Mouse (Mus musculus) midbrain, embryonic 16.5 days (tissue): ENCODE measurements at regions not wholly inside any gene's neighbourhood (a gene's known extent, or its start where the extent isn't known, plus 50 kb on each side); places are given as distances from the start of the nearest gene placed in this dataset.

Experiments
- ATAC-seq: fragments of 200-750 bp; cut with Nextera tagmentation; 2 replicates; pipeline ENCODE4 v1.8.0; 2017; ENCODE audit warnings: moderate TSS enrichment
- H3K27ac ChIP-seq: fragments of 300-500 bp; sonication (generic); 2 replicates; pipeline ENCODE4 v1.5.1; 2014; ENCODE audit warnings: mild to moderate bottlenecking, low read length, mixed read lengths
- H3K27me3 ChIP-seq: fragments of 300-500 bp; sonication (generic); 2 replicates; pipeline ENCODE4 v1.6.1; 2014; ENCODE audit warnings: low read depth, low read length, mixed read lengths; ENCODE audit not compliant: control insufficient read depth, insufficient read depth
- H3K36me3 ChIP-seq: fragments of 300-500 bp; sonication (generic); 2 replicates; pipeline ENCODE4 v1.6.1; 2014; ENCODE audit warnings: mild to moderate bottlenecking, low read length, moderate library complexity, mixed read lengths; ENCODE audit not compliant: control insufficient read depth, insufficient read depth
- H3K4me1 ChIP-seq: fragments of 300-500 bp; sonication (generic); 2 replicates; pipeline ENCODE4 v1.6.1; 2014; ENCODE audit warnings: mild to moderate bottlenecking, low read length, mixed read lengths; ENCODE audit not compliant: control insufficient read depth, insufficient read depth
- H3K4me2 ChIP-seq: fragments of 300-500 bp; sonication (generic); 2 replicates; pipeline ENCODE4 v1.6.1; 2014; ENCODE audit warnings: mild to moderate bottlenecking, low read length, mixed read lengths
- H3K4me3 ChIP-seq: fragments of 300-500 bp; sonication (generic); 2 replicates; pipeline ENCODE4 v1.5.1; 2014; ENCODE audit warnings: low read depth, mild to moderate bottlenecking, low read length, moderate library complexity, mixed read lengths
- H3K9ac ChIP-seq: fragments of 300-500 bp; sonication (generic); 2 replicates; pipeline ENCODE4 v1.6.1; 2014; ENCODE audit warnings: low read depth, low read length, mixed read lengths
- H3K9me3 ChIP-seq: fragments of 300-500 bp; sonication (generic); replicated peaks from 2 replicates; pipeline ENCODE4 v1.6.1; 2014; ENCODE audit warnings: mild to moderate bottlenecking, low read length, mixed read lengths; ENCODE audit not compliant: control insufficient read depth, poor library complexity, severe bottlenecking
- WGBS: fragments of 180-500 bp; shearing (Covaris S2); extraction: QIAGEN DNeasy Blood & Tissue Kit; methylation state at CpG from one replicate; pipeline ENCODE4 v1.1.7; 2014; 5-methylcytosine and 5-hydroxymethylcytosine counted together

DNA sequence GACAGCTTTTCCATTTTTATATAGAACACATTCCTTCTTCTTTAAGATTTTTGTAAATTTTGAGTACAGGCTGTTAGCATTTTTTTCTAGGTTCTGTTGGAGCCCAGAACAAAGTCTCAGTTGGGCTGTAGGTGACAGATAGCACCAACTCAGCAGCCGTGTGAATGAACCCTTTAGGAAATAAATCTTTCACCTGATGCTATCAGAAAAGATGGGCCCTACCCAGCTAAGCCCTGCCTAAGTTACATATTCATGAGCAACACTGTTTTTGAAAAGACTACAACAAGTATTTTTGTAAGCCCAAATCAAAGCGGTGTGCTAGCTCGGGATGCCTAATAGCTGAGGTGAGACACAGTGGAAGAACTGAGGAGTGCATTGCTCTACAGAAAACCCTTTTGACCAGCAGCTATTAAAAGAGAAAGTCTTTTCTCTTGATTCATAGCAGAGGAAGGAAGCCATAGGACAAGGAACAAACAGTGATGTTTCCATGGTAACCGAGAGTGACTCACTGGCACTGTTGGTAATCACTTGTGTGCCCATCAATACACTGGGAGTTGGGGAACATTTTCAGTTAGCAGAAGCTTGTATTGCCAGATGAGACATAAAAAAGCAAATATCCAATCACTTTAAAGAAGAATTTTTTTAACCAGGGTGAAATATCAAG, 253.0 kb upstream of the Zpld1 start:
- Histone ChIP-seq H3K36me3 (no peaks in the 10 kb centered on the region), H3K4me1 (peaks cover 5% of the 10 kb centered on the region; the same call in 1 of the 2 replicates), H3K4me3 (no peak overlapping the region), H3K9ac (no peak overlapping the region), H3K4me2 (no peak overlapping the region), H3K27ac (no peak overlapping the region), H3K27me3 (no peaks in the 10 kb centered on the region), H3K9me3 (no peaks in the 10 kb centered on the region)
- peak; percentile 76 for ATAC-seq
- WGBS = 25% methylated on average over 4 of the region's 4 CpGs

DNA sequence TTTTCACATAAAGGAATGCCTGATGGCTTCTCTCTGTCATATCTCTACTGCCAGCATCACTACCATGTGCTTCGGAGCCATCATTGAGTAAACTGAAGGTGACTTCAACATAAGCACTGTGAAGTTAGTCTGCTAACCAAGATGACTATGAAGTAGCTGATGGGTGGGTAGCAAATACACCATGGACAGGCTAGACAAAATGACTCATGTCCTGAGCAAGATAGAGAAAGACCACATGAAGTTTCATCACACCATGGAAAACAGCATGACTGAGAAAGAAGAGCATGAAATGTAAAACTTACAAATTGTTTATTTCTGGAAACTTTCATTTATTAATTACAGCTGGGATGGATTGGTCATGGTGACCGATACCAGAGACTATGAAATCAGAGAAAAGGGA, 249.3 kb upstream of the Zpld1 start:
- H3K4me2 ChIP-seq = no peak overlapping the region
- no peak for ATAC-seq
- H3K27ac ChIP-seq = no peak overlapping the region
- 98% methylated on average over 2 of the region's 2 CpGs for WGBS
- no peaks in the 10 kb centered on the region for H3K36me3 ChIP-seq
- H3K9ac ChIP-seq = no peak overlapping the region
- H3K9me3 ChIP-seq = no peaks in the 10 kb centered on the region
- no peak overlapping the region for H3K4me3 ChIP-seq
- H3K4me1 ChIP-seq = peaks cover 5% of the 10 kb centered on the region; the same call in 1 of the 2 replicates
- H3K27me3 ChIP-seq = no peaks in the 10 kb centered on the region

DNA sequence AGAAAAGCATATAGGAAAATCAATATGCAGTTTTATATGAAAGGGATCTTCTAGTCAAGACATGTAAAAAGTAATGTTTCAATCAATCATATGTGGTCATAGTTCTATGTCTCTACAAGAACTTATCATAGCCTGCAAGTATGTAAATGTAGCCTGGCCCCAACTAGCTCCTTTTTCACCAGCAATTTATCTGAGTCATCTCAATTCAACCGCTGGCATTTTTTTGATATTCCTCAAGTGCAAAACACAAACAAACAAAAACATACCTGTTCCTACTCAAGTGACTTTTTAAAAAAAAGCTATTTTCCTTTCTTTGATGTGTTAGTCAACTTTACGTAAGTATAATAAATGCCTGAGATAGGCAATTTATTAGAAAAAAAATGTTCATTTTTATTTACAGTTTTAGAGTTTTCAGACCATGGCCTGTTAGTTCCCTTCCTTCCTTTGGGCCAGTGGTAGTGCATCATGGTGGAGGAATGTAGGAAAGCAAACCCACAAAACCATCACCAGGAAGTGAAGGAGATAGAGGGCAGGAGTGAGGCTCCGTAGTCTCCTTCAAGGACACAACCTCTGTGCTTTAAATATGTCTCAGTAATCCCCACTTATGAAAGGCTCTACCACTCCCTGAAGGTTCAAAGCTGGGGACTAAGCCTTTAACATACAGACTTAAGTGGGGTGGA, 242.7 kb upstream of the Zpld1 start:
- Histone ChIP-seq H3K4me2 (no peak overlapping the region), H3K9ac (no peak overlapping the region), H3K4me3 (no peak overlapping the region), H3K27me3 (no peaks in the 10 kb centered on the region), H3K27ac (no peak overlapping the region), H3K4me1 (no peaks in the 10 kb centered on the region), H3K9me3 (no peaks in the 10 kb centered on the region), H3K36me3 (no peaks in the 10 kb centered on the region)
- ATAC-seq = no peak
- 93% methylated on average over 3 of the region's 3 CpGs for WGBS

DNA sequence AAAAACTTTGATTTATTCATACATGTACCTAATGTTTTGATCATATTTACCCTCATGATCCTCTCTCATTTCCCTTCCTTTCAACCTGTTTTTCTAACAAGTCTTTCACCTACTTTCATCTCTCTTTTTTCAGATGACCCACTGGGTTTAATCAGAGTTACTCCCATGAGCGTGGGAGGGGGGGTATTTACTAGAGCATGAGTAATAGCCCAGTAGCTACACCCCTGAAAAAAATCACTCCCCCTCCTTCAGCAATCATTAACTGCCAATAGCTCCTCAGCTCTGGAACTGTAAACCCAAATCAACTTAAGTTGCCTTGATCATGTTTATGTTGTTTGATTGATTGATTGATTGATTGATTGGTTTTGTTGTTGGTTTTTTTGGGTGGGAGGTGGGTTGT, 241.4 kb upstream of the Zpld1 start:
- Histone ChIP-seq H3K4me2 (no peak overlapping the region), H3K9me3 (no peaks in the 10 kb centered on the region), H3K27me3 (no peaks in the 10 kb centered on the region), H3K36me3 (no peaks in the 10 kb centered on the region), H3K9ac (no peak overlapping the region), H3K4me1 (no peaks in the 10 kb centered on the region), H3K27ac (no peak overlapping the region), H3K4me3 (no peak overlapping the region)
- ATAC-seq = no peak
- WGBS = 85% methylated on average over 1 of the region's 1 CpGs

DNA sequence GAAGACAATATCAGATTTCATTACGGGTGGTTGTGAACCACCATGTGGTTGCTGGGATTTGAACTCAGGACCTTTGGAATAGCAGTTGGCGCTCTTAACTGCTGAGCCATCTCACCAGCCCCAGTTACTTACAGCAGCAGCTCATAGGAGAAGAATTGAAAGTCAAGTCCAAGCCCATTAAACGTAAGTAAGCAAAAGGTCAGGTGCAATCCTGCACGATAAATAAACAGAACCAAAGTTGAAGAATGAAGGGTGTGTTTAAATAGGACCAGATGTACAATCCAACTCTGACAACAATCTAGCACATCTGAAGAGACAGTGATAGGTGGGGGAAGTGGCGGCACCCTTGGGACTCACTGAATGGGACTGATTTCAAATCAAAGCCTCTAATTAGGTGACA, 239.8 kb upstream of the Zpld1 start:
- 92% methylated on average over 5 of the region's 5 CpGs for WGBS
- no peaks in the 10 kb centered on the region for H3K27me3 ChIP-seq
- H3K36me3 ChIP-seq = no peaks in the 10 kb centered on the region
- no peak for ATAC-seq
- no peak overlapping the region for H3K9ac ChIP-seq
- no peak overlapping the region for H3K4me2 ChIP-seq
- H3K4me3 ChIP-seq = no peak overlapping the region
- no peaks in the 10 kb centered on the region for H3K4me1 ChIP-seq
- no peaks in the 10 kb centered on the region for H3K9me3 ChIP-seq
- no peak overlapping the region for H3K27ac ChIP-seq

DNA sequence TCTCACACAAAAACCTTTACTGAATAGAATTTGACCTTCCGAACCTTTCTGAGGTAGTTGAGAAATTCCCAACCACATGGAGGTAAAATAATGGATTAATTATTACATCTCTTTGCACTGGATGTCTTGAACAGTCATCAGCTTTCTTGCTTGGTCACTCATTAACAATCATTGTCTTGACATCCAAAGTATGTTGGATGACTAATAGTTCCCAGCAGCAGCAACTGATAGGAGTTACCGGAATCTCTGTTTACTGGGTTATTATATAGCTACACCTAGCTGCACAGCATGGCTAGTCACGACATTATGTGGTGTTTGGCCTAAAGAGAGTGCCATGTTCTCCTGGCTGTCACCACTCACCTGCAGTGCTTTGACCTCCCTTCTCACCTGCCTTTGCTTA, 234.9 kb upstream of the Zpld1 start:
- no peak overlapping the region for H3K4me3 ChIP-seq
- no peaks in the 10 kb centered on the region for H3K27me3 ChIP-seq
- ATAC-seq = no peak
- no peak overlapping the region for H3K4me2 ChIP-seq
- H3K27ac ChIP-seq = no peak overlapping the region
- H3K4me1 ChIP-seq = no peaks in the 10 kb centered on the region
- H3K36me3 ChIP-seq = no peaks in the 10 kb centered on the region
- no peak overlapping the region for H3K9ac ChIP-seq
- WGBS = 85% methylated on average over 3 of the region's 3 CpGs
- H3K9me3 ChIP-seq = no peaks in the 10 kb centered on the region

DNA sequence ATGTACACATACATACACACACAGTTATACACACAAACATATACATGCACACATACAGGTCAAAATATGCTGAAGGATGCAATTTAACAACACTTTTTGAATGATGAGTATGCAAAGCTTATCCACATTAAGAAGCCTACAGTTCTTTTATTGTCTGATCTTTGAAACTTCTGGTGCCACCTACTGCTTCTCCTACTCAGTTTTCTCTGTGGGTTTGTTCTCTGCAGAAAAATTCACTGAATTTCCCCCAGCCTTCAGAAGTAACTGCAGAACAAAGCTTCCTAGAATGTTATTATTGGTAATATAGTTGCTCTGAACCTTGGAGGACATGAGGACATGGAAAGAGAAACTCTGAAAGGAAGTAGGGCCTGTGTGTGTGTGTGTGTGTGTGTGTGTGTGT, 233.1 kb upstream of the Zpld1 start:
- Histone ChIP-seq H3K4me2 (no peak overlapping the region), H3K9ac (no peak overlapping the region), H3K36me3 (no peaks in the 10 kb centered on the region), H3K4me1 (no peaks in the 10 kb centered on the region), H3K27ac (no peak overlapping the region), H3K4me3 (no peak overlapping the region), H3K9me3 (no peaks in the 10 kb centered on the region), H3K27me3 (no peaks in the 10 kb centered on the region)
- ATAC-seq = no peak

DNA sequence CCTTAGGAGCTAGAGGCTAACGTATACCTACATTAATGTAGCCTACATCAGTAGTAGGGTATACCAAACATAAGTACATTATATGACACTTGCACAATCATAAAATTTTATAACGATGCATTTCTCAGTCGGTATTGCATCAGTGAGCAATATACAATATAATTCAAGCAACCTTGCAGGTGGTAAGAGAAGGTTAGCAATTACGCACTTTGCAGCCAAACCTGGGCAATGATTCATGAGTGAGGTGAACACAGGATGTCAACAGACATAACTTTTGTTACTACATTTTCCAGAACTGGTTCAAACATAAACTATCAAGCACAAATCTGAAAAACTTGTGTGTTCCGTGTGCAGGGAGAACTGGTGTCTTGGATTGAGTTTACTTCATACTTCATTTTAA, 229.9 kb upstream of the Zpld1 start:
- Histone ChIP-seq H3K4me1 (no peaks in the 10 kb centered on the region), H3K9ac (no peak overlapping the region), H3K4me2 (no peak overlapping the region), H3K36me3 (no peaks in the 10 kb centered on the region), H3K27ac (no peak overlapping the region), H3K27me3 (no peaks in the 10 kb centered on the region), H3K4me3 (no peak overlapping the region), H3K9me3 (no peaks in the 10 kb centered on the region)
- ATAC-seq = no peak
- WGBS = 94% methylated on average over 5 of the region's 5 CpGs

DNA sequence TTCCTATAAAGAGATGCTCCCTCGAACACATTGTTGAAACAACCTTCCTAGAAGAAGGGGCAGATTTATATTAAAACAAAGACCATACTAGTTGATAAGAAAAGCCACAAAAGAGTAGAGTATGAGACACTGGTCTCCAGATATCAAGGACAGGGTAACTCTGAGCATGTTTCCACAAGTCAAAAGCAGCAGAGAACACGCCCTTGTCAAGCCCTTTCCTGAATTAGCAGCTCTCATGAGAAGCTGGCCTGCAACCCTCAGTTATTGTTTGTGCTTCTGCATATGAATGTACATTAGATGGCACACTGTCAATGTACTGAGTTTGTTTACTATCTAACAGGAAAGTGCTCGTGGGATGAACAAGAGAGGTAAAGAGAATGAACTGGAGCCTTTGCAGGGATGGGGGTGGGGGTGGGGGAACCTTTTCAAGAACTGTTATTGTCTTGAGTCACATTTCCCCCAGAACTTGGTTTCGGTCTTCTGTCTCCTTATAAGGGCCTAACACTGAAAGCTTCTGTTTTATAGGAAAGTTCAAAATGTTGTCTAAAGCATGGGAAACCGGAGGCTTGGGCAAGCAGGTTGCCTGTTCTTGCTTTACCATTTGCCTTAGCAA, 228.6 kb upstream of the Zpld1 start:
- Histone ChIP-seq H3K27me3 (no peaks in the 10 kb centered on the region), H3K36me3 (no peaks in the 10 kb centered on the region), H3K4me2 (no peak overlapping the region), H3K9me3 (no peaks in the 10 kb centered on the region), H3K4me3 (no peak overlapping the region), H3K27ac (no peak overlapping the region), H3K4me1 (no peaks in the 10 kb centered on the region), H3K9ac (no peak overlapping the region)
- ATAC-seq = no peak
- 75% methylated on average over 5 of the region's 5 CpGs for WGBS
